Mouse (Mus musculus) layer of hippocampus, adult 11-12 months (tissue): ENCODE measurements at regions not wholly inside any gene's neighbourhood (a gene's known extent, or its start where the extent isn't known, plus 50 kb on each side); places are given as distances from the start of the nearest gene placed in this dataset.
"Not testable (repeated sequence)": the region's sequence is repeated elsewhere in the genome, so short reads cannot be mapped to it uniquely, and the experiment has no call there.

Experiments used
- DNase-seq: peaks from one replicate; pipeline ENCODE4 v3.0.0; 2022; ENCODE audit warnings: low spot score

DNA sequence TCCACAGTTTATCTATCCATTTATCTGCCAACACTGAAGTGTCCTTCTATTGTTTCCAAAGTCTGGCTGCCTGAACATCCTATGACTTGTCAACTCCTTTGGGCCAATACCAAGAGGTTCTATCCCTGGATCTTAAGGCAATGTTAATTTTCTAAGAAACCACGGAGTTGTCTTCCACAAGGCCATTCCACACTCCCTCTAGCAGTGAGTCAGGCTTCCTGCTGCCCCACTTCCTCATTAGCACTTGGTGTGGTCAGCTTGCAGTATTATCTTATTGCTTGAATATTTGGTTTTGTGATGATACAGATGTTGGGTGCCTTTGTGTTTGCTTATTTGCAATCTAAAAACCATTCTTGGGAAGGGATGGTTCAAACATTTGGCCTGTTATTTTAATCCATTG is 87.5 kb upstream of the Ppp2r2d start:
- no peak for DNase-seq

DNA sequence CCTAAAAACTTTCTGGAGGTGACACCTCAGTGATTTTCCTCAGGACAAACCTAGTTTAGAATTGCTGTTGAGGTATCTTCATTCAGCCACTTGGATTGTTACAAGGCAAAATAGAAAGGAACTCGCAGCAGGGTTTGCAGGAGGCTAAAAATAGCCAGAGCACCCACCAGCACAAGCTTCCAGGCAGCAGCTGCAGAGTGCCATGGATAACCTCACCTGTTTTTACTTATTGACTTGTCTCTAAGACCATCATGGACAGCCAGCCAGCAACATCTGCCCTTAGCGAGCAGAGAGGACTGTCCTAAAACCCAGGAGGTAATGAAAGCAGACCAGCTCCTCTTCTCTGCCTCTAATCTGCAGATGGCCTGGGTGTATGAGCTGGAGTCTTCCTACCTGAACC is 97.4 kb upstream of the Ppp2r2d start:
- no peak for DNase-seq

DNA sequence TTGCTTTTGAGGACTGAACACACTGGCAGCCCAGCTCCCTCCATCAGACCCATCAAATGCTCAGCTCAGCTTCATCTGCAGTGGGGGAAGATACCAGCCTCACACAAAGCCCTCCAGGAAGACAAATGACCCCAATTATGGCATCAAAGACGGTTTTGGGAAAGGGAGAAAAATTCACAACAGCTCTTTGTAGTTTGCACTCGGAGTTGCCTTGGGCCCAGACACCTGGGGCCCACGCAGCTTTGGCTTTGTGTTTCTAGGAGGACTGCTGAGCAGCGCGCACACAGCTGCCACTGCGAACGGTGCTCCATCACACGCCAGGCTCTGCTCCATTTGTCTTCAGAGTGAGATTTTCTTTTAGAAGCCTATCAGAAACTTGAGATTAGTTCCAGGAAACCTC is 99.3 kb upstream of the Ppp2r2d start:
- DNase-seq, result no peak

DNA sequence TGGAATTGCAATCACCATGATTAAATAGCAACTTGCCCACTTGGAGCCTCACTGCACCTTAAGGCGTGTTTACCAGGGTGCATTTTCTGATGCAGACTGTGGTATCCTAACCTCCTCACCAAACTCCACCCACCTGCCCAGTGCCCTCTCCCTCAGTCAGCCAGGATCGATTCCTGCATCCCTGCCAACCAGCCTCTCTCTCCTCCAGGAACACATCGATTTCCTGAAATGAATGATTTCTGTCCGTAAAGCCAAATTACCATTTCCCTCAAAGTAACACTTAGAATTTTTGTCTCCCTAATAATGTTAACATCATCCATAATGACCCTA is 103.4 kb upstream of the Ppp2r2d start:
- no peak for DNase-seq

DNA sequence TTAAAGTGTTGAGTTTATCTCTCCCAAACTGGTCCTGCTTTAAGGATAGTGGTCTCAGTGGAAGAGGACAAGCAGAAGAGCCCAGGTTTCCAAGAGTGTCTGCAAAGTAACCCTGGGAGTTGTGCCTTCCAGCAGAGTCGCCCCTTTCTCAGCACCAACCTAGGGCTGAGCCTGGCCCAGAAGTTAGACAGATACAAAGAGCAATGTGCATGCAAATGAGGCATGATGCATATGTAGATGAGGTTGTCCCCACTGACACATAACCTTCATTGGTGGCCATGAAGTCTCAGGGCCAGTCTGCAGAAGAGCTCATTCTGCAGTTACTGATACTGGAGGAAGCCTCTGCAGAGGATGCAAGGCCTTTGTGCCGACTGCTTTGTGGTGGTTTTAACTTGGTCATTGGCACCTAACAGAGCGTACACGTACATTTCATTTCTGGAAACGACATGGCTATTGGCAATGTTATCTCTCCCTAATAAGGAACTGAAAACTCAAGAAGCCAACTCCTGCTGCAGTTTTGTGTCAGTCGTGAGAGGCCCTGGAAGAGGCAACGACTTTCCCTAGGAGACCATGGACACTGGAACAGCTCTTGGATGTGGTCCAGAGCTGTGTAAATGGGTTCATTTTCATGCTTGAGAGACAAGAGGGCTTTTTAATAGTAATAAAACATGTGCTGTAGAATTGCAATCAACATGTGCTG is 103.9 kb upstream of the Ppp2r2d start:
- DNase-seq, result no peak

DNA sequence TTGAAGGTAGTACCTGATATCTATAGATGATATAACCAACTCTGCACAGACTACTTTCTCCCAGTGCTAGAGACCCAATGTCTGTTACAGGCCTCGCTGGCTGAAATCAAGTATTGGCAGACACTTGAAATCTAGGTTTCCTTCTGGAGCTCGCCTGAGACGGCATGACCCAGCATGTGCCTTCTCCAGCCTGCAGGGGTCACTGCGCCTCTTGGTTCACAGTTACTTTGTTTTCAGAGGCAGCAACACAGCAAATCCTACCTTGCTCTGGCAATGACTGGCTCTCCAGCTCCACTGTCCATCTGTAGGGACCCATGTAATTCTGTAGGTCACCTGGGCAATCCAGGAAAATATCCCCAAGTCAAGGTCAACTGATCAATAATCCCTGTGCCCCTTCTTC is 111.6 kb upstream of the Ppp2r2d start:
- peak; percentile 54 for DNase-seq

DNA sequence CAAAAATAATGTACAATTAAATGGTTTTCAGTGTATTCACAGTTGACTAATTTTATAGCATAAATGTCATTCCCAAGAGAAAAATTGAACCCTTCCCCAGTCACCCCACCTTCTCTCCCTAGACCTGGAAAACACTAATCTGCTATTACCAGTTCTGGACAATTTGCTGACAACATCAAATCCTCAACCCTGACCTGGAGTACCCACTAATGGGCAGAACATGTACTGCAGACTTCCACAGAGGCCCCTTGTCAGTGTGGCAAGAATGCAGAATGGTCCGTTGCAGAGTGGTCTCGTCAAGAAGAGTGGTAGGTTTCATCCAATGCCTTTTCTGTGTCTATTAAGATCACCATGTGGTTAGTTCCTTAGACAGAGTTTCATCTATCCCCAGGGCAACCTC is 121.0 kb upstream of the Ppp2r2d start:
- DNase-seq, result no peak

DNA sequence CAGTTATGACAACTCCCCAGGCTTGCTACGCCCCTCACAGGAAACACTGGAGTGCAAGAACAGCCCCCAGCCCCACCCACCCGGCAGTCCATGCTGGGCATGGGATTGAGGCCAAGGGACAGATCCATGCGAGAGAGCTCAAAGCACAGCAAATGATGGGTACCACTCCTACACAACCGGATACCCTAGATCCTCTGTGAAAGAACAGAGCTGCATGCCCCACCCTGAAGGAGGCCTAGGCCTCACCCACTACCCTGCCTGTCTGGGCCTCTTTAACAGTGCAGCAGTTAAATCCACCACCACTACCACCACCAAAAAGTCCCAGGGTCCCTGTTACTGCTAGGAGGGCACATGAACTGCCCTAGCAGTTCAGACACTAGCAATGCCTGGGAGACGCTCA is 126.3 kb upstream of the Ppp2r2d start:
- DNase-seq, result no peak

DNA sequence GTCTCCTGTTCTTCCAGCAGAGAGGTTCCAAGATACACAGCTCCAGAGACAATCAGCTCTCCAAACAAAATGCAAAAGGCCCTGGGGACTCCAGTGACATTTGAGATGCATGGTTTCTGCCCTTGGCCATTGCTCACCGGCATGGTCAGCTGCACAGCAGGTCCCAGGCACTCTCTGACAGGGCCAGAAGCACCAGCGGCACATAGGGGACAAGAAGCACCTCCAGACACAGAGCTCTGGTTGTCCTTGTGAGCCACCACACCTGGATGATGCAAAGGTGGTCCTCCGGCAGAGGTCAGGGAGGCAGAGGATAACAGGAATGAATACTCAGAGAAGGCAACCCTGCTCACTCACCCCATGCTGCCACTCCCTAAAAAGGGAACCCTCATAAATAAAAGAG is 126.8 kb upstream of the Ppp2r2d start:
- no peak for DNase-seq

DNA sequence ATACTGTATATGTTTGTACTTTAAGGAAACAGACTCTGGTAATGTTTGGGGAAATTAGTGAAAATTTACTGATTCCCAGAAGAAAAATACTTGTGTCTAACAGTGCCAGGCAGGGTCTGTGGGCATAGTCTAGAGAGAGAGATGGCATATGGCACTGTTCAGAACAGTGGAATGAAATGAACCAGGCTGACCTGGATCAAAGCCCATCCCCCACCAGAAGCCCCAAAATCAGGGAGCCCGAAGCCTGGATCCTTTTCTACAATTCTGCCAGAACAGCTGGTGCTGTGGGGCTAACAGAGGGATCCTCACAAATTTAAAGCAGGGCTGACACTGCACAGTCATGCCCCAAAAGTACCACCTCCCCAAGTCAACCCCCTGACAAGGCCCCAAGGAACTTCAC is 131.1 kb upstream of the Ppp2r2d start:
- DNase-seq, result no peak

DNA sequence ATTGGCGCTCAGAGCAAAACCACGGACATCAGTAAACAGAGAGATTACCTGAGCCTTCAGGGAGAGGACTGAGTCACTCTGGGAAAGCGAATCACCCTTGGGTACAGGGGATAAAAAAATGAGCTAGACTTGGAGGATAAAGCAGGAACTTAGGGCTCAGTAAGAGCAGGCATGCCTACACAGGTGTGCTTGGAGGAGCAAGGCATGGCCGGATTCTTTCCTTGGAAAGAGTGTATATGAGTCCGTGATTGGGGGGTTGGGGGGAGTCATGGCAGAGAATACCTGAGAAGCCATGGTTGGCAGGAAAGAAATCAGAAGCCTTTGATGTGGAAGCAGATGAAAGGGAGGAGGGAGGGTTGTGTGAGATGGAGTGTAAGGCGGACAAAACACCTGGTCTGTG is 137.5 kb upstream of the Ppp2r2d start:
- no peak for DNase-seq

DNA sequence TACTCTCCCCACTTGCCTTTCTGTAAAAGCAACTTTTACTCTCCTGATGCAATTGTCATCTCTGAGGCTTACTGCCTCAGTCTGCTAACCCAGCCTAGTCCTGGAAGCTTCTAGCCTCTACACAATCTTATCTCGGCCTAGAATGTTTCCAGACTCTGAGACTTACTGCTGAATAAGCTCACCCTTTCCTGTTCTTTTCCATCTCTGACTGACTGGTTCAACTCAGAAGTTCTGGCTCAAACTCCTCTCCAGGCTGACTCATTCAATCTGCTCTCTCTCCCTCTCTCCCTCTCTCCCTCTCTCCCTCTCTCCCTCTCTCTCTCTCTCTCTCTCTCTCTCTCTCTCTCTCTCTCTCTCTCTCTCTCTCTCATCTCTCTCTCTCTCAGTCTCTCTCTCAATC is 146.3 kb upstream of the Ppp2r2d start:
- not testable (repeated sequence) for DNase-seq

DNA sequence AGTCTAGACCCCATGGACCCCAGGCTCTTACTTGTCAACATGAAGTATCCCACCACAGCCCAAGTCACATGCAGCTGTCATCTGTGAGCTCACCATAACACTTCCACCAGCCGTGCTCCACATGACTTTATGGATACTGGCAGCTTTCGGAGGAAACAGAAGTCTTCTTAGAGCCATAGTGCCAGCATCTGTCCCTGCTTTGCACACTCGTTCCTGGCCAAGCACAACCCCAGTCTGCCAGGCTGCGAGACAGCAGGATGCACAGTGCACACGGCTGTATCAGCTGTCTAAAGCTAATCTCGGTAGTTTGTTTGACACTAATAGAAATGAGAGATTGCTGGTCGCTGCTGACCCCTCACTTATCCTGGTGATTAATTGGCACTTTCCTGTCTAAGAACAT is 163.7 kb upstream of the Ppp2r2d start:
- DNase-seq, result peak; percentile 26

DNA sequence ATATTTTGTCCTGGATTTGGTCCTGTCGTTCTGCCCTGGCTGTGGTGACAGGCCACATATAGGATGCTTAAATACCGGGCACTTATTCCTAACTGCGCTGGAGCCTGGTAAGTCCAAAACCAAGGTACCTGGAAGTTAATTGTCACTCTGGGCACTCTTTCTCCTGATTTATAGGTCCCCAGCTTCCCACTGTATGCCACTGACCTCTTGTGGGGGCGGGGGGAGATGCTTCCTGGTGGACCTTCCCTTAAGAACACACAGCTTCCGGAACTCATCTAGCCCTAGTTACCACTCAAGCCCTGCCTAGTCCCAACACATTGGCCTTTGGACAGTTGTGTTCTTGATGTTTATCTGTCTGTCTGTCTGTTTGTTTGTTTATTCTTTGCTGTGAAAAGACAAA is 165.3 kb upstream of the Ppp2r2d start:
- DNase-seq, result no peak

DNA sequence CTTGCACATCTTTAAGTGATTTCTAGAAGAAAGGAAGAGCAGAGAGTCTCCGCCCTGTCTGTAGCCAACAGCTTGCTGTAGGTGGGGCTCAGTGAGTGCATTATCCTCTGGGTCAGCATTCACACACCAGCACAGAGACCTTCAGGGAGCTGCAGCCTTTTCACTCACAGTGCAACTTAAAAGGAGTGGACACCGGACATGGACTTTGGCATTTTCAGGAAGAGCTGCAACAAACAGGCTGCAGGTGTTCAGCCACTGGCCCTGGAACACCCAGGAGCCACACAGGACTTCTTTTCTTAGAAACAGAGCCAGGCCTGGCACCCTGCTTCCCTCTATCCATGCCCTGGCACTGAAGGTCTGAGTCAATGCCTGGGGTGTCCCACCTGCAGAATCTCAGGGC is 166.3 kb upstream of the Ppp2r2d start:
- no peak for DNase-seq

DNA sequence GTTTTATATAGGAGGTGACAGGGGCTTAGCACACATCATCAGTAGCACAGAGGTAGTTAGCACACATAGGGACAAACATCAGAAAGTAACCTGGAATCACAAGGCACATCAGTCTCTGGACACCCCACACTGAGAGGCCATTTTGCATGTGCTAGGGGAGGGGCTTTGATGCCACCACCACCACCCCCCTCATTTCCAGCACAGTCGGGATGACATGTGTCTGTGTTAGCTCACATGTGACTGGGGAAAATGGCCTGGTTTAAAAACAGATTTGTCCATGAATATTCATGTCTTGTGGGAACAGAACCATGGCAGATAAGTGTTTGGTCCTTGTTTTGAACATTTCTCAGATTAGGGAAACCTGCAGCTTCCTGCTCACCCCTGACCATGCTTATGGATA is 172.9 kb upstream of the Ppp2r2d start:
- DNase-seq, result no peak

DNA sequence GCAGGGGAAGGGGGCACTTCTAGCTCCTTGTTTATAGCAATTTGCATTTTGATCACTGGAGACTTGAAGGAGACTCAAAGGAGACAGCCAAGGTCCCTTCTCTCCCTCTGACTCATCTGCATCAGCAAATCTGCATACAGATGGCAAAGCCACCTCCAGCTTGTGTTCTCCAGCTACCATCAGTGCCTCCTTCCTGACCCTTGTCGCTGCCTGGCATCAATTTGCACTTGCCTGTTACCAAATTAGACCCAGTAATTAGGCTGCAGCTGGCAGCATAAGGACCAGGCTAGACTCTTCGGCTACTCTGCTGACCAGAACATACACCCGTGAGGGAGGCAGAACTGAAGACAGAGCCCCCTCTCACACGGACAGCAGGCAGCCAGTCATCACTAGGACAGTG is 177.5 kb upstream of the Ppp2r2d start:
- peak; percentile 14 for DNase-seq

DNA sequence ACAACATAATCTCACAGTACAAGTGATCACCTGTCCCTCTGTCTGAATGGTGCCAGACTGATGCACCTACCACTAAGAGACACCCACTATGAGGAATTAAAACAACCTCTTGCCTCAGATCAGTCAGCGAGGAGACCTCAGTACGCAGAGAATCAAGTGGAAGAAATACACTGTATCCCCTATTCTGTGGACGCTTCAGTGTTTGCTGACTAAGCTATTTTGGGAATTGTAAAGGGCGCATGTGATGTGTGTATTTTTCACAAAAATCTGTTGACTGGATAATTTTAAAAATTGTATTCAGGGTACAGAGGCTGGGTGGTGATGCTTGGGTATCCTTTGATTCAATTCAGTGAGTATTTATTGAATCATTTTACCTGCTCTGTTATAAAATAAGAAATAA is 185.8 kb upstream of the Ppp2r2d start:
- DNase-seq, result no peak

DNA sequence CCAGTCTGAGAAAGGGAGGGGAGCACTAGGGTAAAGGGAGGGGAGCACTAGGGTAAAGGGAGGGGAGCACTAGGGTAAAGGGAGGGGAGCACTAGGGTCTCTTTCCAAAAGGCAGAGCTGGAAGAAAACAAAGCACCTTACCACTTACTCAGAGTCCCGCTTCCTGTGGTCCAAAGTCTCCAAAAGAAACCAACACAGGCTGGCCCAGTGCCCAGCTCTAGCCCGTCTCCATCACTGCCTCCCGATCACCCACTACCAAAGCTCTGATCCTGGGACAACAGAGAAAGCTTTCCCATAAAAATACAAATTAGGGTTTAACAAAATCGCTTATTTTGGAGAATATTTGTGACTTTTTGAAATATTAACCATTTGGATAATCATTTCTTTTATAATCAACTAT is 188.4 kb upstream of the Ppp2r2d start:
- DNase-seq, result no peak

DNA sequence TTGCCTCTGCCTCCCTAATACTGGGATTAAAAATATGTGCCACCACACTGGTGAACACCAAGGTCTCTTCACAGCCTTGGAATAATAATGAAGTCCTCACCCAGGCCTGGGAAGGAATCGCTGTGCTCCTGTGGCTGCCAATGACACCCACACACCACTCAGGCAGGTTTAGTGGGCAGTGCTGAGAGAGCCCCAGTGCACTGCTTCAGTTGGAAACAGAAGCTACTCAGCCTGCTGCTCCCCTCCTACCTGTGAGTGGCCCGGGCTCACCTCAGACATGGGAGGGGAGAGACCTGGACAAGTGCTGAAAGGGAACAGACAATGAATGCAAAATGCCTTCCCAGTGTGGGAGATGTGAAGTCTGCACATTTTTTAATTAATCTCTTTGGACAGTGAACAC is 188.8 kb upstream of the Ppp2r2d start:
- no peak for DNase-seq

DNA sequence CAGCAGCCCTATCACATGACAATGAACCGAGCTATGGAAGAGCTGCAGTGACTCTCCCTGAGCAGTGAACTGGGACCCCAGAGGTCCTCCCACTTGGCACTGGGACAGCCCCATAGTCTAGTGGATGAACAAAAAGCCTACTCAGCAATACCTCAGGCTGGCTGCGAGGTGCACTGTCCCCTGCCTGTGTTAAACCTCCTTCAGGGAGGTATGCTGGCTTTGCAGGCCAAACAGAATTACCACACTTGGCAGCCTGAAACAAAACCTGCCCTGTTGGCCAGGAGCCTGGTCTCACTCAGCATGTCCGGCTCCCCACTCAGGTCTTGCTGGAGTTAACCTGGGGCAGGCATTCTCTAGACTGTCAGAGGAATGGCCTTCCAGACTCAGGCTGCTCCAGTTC is 189.9 kb upstream of the Ppp2r2d start:
- no peak for DNase-seq

DNA sequence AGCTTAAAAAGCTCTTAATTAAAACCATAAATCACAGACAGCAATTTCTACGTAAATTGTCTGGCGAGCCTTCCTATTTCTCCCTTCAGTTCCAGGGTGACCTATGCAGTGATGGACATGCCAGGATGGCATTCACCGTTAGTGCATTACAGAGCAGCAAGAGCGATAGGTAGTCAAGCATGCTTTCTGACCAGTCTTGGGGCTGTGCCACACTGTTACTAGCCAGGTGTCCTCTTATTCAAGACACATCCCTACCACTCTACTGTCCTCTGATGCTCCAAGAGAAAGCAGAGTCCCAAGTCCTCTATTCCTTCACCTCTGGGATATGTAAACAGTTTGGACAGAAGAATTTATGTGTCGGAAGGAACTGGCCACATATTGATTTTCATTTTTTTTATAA is 194.9 kb upstream of the Ppp2r2d start:
- no peak for DNase-seq

DNA sequence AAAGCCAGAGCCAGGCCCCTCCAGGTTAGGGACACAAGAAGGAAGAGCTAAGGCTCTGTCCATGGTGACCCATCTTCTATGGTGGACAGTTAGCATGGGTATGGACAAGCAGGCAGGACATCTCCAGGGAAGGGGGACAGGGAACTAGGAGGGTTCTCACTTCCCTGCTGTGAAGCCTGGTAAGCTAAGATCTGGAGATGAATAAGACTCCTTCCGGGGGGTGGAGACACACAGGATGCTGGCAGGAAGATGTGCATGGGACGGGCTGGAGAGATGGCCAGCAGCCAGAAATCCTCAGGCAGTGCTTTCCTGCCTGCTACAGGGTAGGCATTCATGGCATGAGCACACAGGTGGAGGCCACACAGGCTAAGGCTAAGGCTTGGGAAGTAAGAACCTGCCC is 198.2 kb upstream of the Ppp2r2d start:
- DNase-seq, result no peak

DNA sequence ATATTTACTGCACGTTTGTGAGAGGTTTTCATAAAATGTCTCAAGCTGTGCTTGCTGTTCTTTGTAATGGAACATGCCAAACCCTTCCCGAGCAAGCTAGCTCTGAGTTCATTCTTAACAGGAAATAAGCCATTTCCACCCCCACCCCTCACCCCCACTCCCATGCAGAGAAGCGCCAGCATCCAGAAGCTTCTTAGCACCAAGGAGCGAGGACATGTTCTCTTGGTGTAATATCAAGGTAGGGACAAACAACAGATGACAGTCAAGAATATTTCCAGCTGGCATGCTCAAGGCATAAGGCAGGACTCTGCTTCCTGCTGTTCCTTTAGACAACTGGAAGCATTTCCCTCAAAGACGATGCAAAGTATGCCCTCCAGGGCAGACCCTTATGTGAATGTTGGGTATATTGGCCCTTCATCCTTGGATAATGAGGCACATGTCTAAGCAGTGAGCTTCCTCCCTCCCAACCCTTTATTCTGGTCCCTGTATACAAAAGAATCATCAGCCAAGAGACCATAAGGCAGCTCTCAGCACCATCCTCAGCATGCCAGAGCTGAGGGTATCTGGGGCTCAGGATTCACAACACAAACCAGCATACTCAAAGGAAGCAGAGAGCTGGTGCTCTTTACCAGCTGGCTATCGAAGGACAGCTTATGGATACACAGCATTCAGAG is 205.2 kb upstream of the Ppp2r2d start:
- no peak for DNase-seq
